Mouse (Mus musculus) intestine, embryonic 16.5 days (tissue): ENCODE data around the gene Grm4. TPM values are rescaled to one million over a fixed set of nuclear protein-coding genes. Genes with fewer than 3 reads are reported as not detected.

Experiments used
- ATAC-seq: fragments of 200-750 bp; cut with Nextera tagmentation; 2 replicates; pipeline ENCODE4 v1.8.0; 2017; ENCODE audit warnings: moderate TSS enrichment, moderate library complexity
- H3K27ac ChIP-seq: fragments of 300-500 bp; sonication (generic); 2 replicates; pipeline ENCODE4 v1.5.1; 2014; ENCODE audit warnings: mild to moderate bottlenecking, low read length
- H3K27me3 ChIP-seq: fragments of 300-500 bp; sonication (generic); replicated peaks from 2 replicates; pipeline ENCODE4 v1.6.1; 2014; ENCODE audit warnings: low read length, control low read depth, mixed read lengths; ENCODE audit not compliant: control insufficient read depth, insufficient read depth
- H3K36me3 ChIP-seq: fragments of 300-500 bp; sonication (generic); 2 replicates; pipeline ENCODE4 v1.6.1; 2014; ENCODE audit warnings: low read length, control low read depth; ENCODE audit not compliant: control insufficient read depth, insufficient read depth
- H3K4me1 ChIP-seq: fragments of 300-500 bp; sonication (generic); 2 replicates; pipeline ENCODE4 v1.6.1; 2014; ENCODE audit warnings: low read length, control low read depth, mixed read lengths; ENCODE audit not compliant: control insufficient read depth, insufficient read depth
- H3K4me2 ChIP-seq: fragments of 300-500 bp; sonication (generic); 2 replicates; pipeline ENCODE4 v1.6.1; 2014; ENCODE audit warnings: low read depth, low read length, control low read depth
- H3K4me3 ChIP-seq: fragments of 300-500 bp; sonication (generic); 2 replicates; pipeline ENCODE4 v1.5.1; 2014; ENCODE audit warnings: mild to moderate bottlenecking, low read length
- H3K9ac ChIP-seq: fragments of 300-500 bp; sonication (generic); 2 replicates; pipeline ENCODE4 v1.6.1; 2014; ENCODE audit warnings: low read depth, low read length
- H3K9me3 ChIP-seq: fragments of 300-500 bp; sonication (generic); 2 replicates; pipeline ENCODE4 v1.6.1; 2016; ENCODE audit warnings: low read length, control low read depth; ENCODE audit not compliant: control insufficient read depth
- WGBS: fragments of 180-500 bp; shearing (Covaris S2); extraction: QIAGEN DNeasy Blood & Tissue Kit; methylation state at CpG from one replicate; pipeline ENCODE4 v1.1.7; 2014; 5-methylcytosine and 5-hydroxymethylcytosine counted together
- polyA plus RNA-seq: library from polyadenylated mRNA; unstranded; fragments of >200 nt; fragmentation: Nextera tagmentation; extraction: Ambion mirVana; gene quantifications from 2 replicates; pipeline ENCODE4 v1.2.1, GENCODE M21; 2015

Gene Grm4
- polyA plus RNA-seq, 1 experiment from 2014 or later = 0.40 TPM

- Histone ChIP-seq H3K9me3 (no peaks in the 10 kb centered on the region), H3K4me3 (no peak overlapping the region), H3K27ac (no peak overlapping the region), H3K36me3 (no peaks in the 10 kb centered on the region), H3K4me1 (peaks cover 26% of the 10 kb centered on the region), H3K4me2 (no peak overlapping the region), H3K9ac (no peak overlapping the region), H3K27me3 (no peaks in the 10 kb centered on the region)
- no peak for ATAC-seq
- WGBS = 36% methylated on average over 17 of the region's 17 CpGs
These were observed 75.7 kb downstream of the Grm4 start for GRCm38 (mm10) chr17:27445364-27446075.

GRCm38 (mm10) chr17:27442538-27443113, 78.6 kb downstream of the Grm4 start:
- Histone ChIP-seq H3K4me2 (peak overlapping the region; percentile 11; the same call in 1 of the 2 replicates), H3K4me1 (peaks cover 26% of the 10 kb centered on the region), H3K4me3 (no peak overlapping the region), H3K9me3 (no peaks in the 10 kb centered on the region), H3K9ac (peak overlapping the region; percentile 43; the same call in 1 of the 2 replicates), H3K36me3 (no peaks in the 10 kb centered on the region), H3K27ac (peak overlapping the region; percentile 96), H3K27me3 (no peaks in the 10 kb centered on the region)
- 26% methylated on average over 13 of the region's 13 CpGs for WGBS
- peak; percentile 66 for ATAC-seq

- 58% methylated on average over 7 of the region's 7 CpGs for WGBS
- ATAC-seq = peak; percentile 67
- peak overlapping the region; percentile 96 for H3K27ac ChIP-seq
- no peaks in the 10 kb centered on the region for H3K36me3 ChIP-seq
- no peaks in the 10 kb centered on the region for H3K27me3 ChIP-seq
- no peaks in the 10 kb centered on the region for H3K9me3 ChIP-seq
- H3K4me3 ChIP-seq = no peak overlapping the region
- H3K4me1 ChIP-seq = peaks cover 23% of the 10 kb centered on the region
- 0 out of 2 replicates have a peak overlapping the region, but pooled peaks have one; percentile 43 for H3K9ac ChIP-seq
- 0 out of 2 replicates have a peak overlapping the region, but pooled peaks have one; percentile 11 for H3K4me2 ChIP-seq
These were observed 79.4 kb downstream of the Grm4 start for GRCm38 (mm10) chr17:27441778-27442177.

GRCm38 (mm10) chr17:27435799-27436198, 85.4 kb downstream of the Grm4 start:
- Histone ChIP-seq H3K9me3 (no peaks in the 10 kb centered on the region), H3K9ac (no peak overlapping the region), H3K4me3 (no peak overlapping the region), H3K36me3 (no peaks in the 10 kb centered on the region), H3K27ac (no peak overlapping the region), H3K27me3 (no peaks in the 10 kb centered on the region), H3K4me1 (no peaks in the 10 kb centered on the region), H3K4me2 (no peak overlapping the region)
- no peak for ATAC-seq
- WGBS = 45% methylated on average over 13 of the region's 13 CpGs

- H3K4me3 ChIP-seq = no peak overlapping the region
- H3K36me3 ChIP-seq = no peaks in the 10 kb centered on the region
- no peak overlapping the region for H3K4me2 ChIP-seq
- ATAC-seq = no peak
- no peaks in the 10 kb centered on the region for H3K9me3 ChIP-seq
- H3K9ac ChIP-seq = no peak overlapping the region
- H3K27me3 ChIP-seq = no peaks in the 10 kb centered on the region
- H3K27ac ChIP-seq = no peak overlapping the region
- 92% methylated on average over 15 of the region's 15 CpGs for WGBS
- H3K4me1 ChIP-seq = no peaks in the 10 kb centered on the region
These were observed 86.0 kb downstream of the Grm4 start for GRCm38 (mm10) chr17:27435225-27435624.

GRCm38 (mm10) chr17:27434066-27434465, 87.1 kb downstream of the Grm4 start:
- H3K4me2 ChIP-seq = no peak overlapping the region
- 0 out of 2 replicates have a peak, but pooled peaks cover 3% of the 10 kb centered on the region for H3K27me3 ChIP-seq
- H3K4me3 ChIP-seq = no peak overlapping the region
- no peaks in the 10 kb centered on the region for H3K36me3 ChIP-seq
- ATAC-seq = no peak
- H3K9me3 ChIP-seq = no peaks in the 10 kb centered on the region
- no peak overlapping the region for H3K9ac ChIP-seq
- no peaks in the 10 kb centered on the region for H3K4me1 ChIP-seq
- WGBS = 95% methylated on average over 1 of the region's 1 CpGs
- H3K27ac ChIP-seq = no peak overlapping the region

- Histone ChIP-seq H3K9ac (no peak overlapping the region), H3K9me3 (peaks cover 6% of the 10 kb centered on the region), H3K4me3 (no peak overlapping the region), H3K4me2 (no peak overlapping the region), H3K36me3 (no peaks in the 10 kb centered on the region), H3K27ac (no peak overlapping the region), H3K4me1 (no peaks in the 10 kb centered on the region), H3K27me3 (0 out of 2 replicates have a peak, but pooled peaks cover 3% of the 10 kb centered on the region)
- ATAC-seq = no peak
- WGBS = 72% methylated on average over 3 of the region's 3 CpGs
These were observed 88.0 kb downstream of the Grm4 start for GRCm38 (mm10) chr17:27433179-27433680.

- Histone ChIP-seq H3K27ac (no peak overlapping the region), H3K4me1 (no peaks in the 10 kb centered on the region), H3K9ac (no peak overlapping the region), H3K36me3 (no peaks in the 10 kb centered on the region), H3K4me2 (no peak overlapping the region), H3K9me3 (peaks cover 10% of the 10 kb centered on the region), H3K27me3 (0 out of 2 replicates have a peak, but pooled peaks cover 3% of the 10 kb centered on the region), H3K4me3 (no peak overlapping the region)
- ATAC-seq = no peak
- 70% methylated on average over 9 of the region's 9 CpGs for WGBS
These were observed 89.0 kb downstream of the Grm4 start for GRCm38 (mm10) chr17:27432145-27432650.

GRCm38 (mm10) chr17:27431049-27431839, 90.0 kb downstream of the Grm4 start:
- 78% methylated on average over 26 of the region's 26 CpGs for WGBS
- Histone ChIP-seq H3K27ac (peak overlapping the region; percentile 37; the same call in 1 of the 2 replicates), H3K4me1 (no peaks in the 10 kb centered on the region), H3K27me3 (0 out of 2 replicates have a peak, but pooled peaks cover 3% of the 10 kb centered on the region), H3K4me2 (peak overlapping the region; percentile 4; the same call in 1 of the 2 replicates), H3K9ac (no peak overlapping the region), H3K36me3 (no peaks in the 10 kb centered on the region), H3K9me3 (peaks cover 10% of the 10 kb centered on the region), H3K4me3 (no peak overlapping the region)
- ATAC-seq = peak; percentile 85
